Mouse (Mus musculus): Measurements from ENCODE around the gene Dlgap4.
A peak's percentile ranks its signal among the peaks of the same experiment; 100 is the strongest.

- TF ChIP-seq CTCF (conservative IDR thresholded peaks at IDR 0.05; ENCODE audit: low read length) (peak; percentile 86), NANOG (IDR thresholded peaks at IDR 0.05; ENCODE audit: borderline replicate concordance, low read length) (no peak), POU5F1 (IDR thresholded peaks at IDR 0.05; ENCODE audit: borderline replicate concordance, low read length) (no peak)
These were observed 196.1 kb downstream of the Dlgap4 start for GRCm38 (mm10) chr2:156809579-156809978.
